Mouse (Mus musculus): ENCODE results near the gene Smgc.

DNA sequence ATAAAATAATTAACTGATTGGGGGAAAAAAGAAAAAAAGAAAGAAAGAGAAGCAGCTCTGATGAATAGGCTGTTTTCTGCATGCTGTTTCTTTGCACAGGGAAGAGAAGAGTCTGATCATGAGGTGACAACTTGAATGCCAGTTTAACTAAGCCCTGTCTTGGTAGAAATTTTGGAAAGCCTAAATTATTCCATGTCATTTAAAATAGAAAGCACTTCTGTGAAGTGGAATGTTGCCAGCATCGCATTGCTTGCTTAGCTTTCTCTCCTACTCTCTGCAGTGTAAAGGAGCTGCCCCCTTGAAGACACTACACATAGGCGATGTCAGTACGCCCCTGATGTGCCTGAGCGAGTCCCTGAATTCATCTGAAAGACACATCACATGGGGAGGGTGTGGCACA, 31.6 kb upstream of the Smgc start:
- TF ChIP-seq CTCF (conservative IDR thresholded peaks at IDR 0.05 in 1 of 2, IDR thresholded peaks at IDR 0.05 in 1 of 2; ENCODE audit: low read depth in 2 of 2, low read length in 2 of 2) (no peak), MAFK (IDR thresholded peaks at IDR 0.05; ENCODE audit: insufficient replicate concordance, low read length) (no peak), CHD2 (IDR thresholded peaks at IDR 0.05; ENCODE audit: low read length) (no peak), E2F4 (IDR thresholded peaks at IDR 0.05; ENCODE audit: insufficient replicate concordance, low read depth, low read length) (no peak), POLR2A (IDR thresholded peaks at IDR 0.05; ENCODE audit: low read depth, low read length) (no peak), KAT2A (IDR thresholded peaks at IDR 0.05; ENCODE audit: insufficient replicate concordance, low read length) (no peak), HCFC1 (IDR thresholded peaks at IDR 0.05; ENCODE audit: low read depth, low read length) (no peak), MAZ (IDR thresholded peaks at IDR 0.05; ENCODE audit: low read depth, low read length) (no peak), MAX (IDR thresholded peaks at IDR 0.05; ENCODE audit: low read length) (no peak), GABPA (IDR thresholded peaks at IDR 0.05; ENCODE audit: insufficient replicate concordance, low read depth, low read length) (no peak), TBP (conservative IDR thresholded peaks at IDR 0.05; ENCODE audit: low read depth, low read length) (no peak), BHLHE40 (IDR thresholded peaks at IDR 0.05; ENCODE audit: low read depth, low read length) (no peak)
